In genomic region chr5:103845418-103846153, GRCm38 (mm10) we compare ENCODE assay signal across 9 mouse cellular contexts.
DNase-seq lines count a peak whose midpoint lies in the region; ATAC-seq and TF ChIP-seq lines count a peak whose summit lies in the region.
"Had no signal": no experiment of that assay in that cellular context is flagged by ENCODE, and none has a peak within 500 bp of the region (broad histone marks: within the 10 kb centered on the region; RNA-seq: fewer than 3 reads in every experiment).

No protein-coding gene starts in this region.

- H3K9me3 ChIP-seq in limb, embryonic 13.5 days, result no peaks in the 10 kb centered on the region
- H3K9me3 ChIP-seq in liver, embryonic 12.5 days (replicated peaks), result no peaks in the 10 kb centered on the region

- peak overlapping the region; percentile 93 for H3K27ac ChIP-seq in gastrocnemius, adult 2 months
- H3K27ac ChIP-seq in limb, embryonic 13.5 days, result no peak overlapping the region
- no peak overlapping the region for H3K27ac ChIP-seq in liver, embryonic 12.5 days

- DNase-seq in gastrocnemius, adult 2 months, result peak; percentile 64
- DNase-seq in gastrocnemius, postnatal 36 days, result no peak
- peak; percentile 45 for DNase-seq in right cerebral cortex, postnatal 14 days
- DNase-seq in right cerebral cortex, adult 18-20 months, result no peak
- DNase-seq in adipocyte (ENCODE audit: low spot score), result no peak
- no peak for DNase-seq in left cerebral cortex, adult 8-10 months (ENCODE audit: low spot score in 2 of 2)

- peak; percentile 31; the same call in 1 of the 2 replicates for ATAC-seq in limb, embryonic 13.5 days (ENCODE audit: low FRiP score, low read depth)
- no peak for ATAC-seq in liver, embryonic 12.5 days
- ATAC-seq: activated CD4-positive, CD25-positive, alpha-beta regulatory T cell, adult 4 months had no signal

- intact Hi-C loops in gastrocnemius, adult 2 months (cut with DNase I), result no loop called here
- intact Hi-C loops in gastrocnemius, postnatal 36 days (cut with DNase I), result no loop called here

- no peaks in the 10 kb centered on the region for H3K27me3 ChIP-seq in limb, embryonic 13.5 days
- H3K27me3 ChIP-seq in liver, embryonic 12.5 days (replicated peaks), result no peaks in the 10 kb centered on the region

- peaks cover 54% of the 10 kb centered on the region for H3K36me3 ChIP-seq in limb, embryonic 13.5 days
- H3K36me3 ChIP-seq in liver, embryonic 12.5 days, result peaks cover 100% of the 10 kb centered on the region

- H3K4me1 ChIP-seq in limb, embryonic 13.5 days, result peaks cover 21% of the 10 kb centered on the region
- H3K4me1 ChIP-seq in liver, embryonic 12.5 days, result no peaks in the 10 kb centered on the region

- no peak for TF ChIP-seq CTCF in gastrocnemius, adult 2 months (IDR thresholded peaks at IDR 0.05)

- no peak overlapping the region for H3K4me3 ChIP-seq in gastrocnemius, adult 2 months
- no peak overlapping the region for H3K4me3 ChIP-seq in limb, embryonic 13.5 days
- H3K4me3 ChIP-seq in liver, embryonic 12.5 days, result no peak overlapping the region

- no peak overlapping the region for H3K4me2 ChIP-seq in limb, embryonic 13.5 days (replicated peaks)
- H3K4me2 ChIP-seq in liver, embryonic 12.5 days, result no peak overlapping the region

- 47% methylated on average over 19 of the region's 19 CpGs for WGBS in limb, embryonic 13.5 days
- WGBS in liver, embryonic 12.5 days (ENCODE audit: insufficient replicate concordance), result 91% methylated on average over 19 of the region's 19 CpGs

- H3K9ac ChIP-seq in limb, embryonic 13.5 days, result no peak overlapping the region
- no peak overlapping the region for H3K9ac ChIP-seq in liver, embryonic 12.5 days

Comparison
In these comparisons a context has a peak if more than half of its experiments do, and no peak if none do; other contexts are left out.
1. DNase-seq: peak in gastrocnemius, adult 2 months (single experiment) and right cerebral cortex, postnatal 14 days (single experiment); none in gastrocnemius, postnatal 36 days (0 of 2), right cerebral cortex, adult 18-20 months (single experiment), adipocyte (single experiment) and left cerebral cortex, adult 8-10 months (0 of 2).